Mouse (Mus musculus): ENCODE results near the gene N4bp2. TPM values are rescaled to one million over a fixed set of nuclear protein-coding genes. Genes with fewer than 3 reads are reported as not detected.

The N4bp2 gene
- total and polyA plus RNA-seq, 2 experiments from 2014 or later, result 12.0 to 33.0 TPM

DNA sequence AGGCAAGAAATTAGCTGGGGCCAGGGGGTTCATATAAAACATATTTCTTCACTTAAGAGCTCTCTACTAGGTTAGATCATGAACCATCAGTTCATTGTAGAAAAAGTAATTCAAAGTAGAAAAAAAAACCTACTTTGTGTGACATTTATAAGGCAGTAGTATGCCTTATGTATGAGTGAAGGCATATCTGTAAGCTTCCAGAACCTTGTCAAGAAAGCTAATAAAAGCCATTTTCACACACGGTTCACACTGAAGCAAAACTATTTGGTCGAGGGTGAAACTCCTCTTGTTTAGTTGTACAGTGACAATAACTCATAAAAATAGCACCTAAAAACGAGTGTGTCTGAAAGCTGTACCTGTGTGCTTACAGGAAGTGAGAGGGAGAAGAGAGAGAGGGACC, 92.2 kb downstream of the N4bp2 start:
- DNase-seq (ENCODE audit: low spot score) (no peak), ATAC-seq (ENCODE audit: low FRiP score) (no peak)
- Histone ChIP-seq H3K4me1 (ENCODE audit: insufficient read depth, low read length) (no peaks in the 10 kb centered on the region), H3K9me3 (ENCODE audit: low read length) (no peaks in the 10 kb centered on the region), H3K4me2 (ENCODE audit: low read depth, low read length, poor library complexity, severe bottlenecking) (no peak overlapping the region), H3K27ac (ENCODE audit: low read depth, low read length) (no peak overlapping the region), H3K4me3 (ENCODE audit: low read depth, low read length) (no peak overlapping the region), H3K36me3 (ENCODE audit: insufficient read depth, low read length) (no peaks in the 10 kb centered on the region), H3K9ac (replicated peaks; ENCODE audit: low read length, poor library complexity, severe bottlenecking) (no peak overlapping the region), H3K27me3 (ENCODE audit: insufficient read depth, low read length) (no peaks in the 10 kb centered on the region)
- 82% methylated on average over 3 of the region's 3 CpGs for WGBS
- no peak for TF ChIP-seq CTCF (IDR thresholded peaks at IDR 0.05)

DNA sequence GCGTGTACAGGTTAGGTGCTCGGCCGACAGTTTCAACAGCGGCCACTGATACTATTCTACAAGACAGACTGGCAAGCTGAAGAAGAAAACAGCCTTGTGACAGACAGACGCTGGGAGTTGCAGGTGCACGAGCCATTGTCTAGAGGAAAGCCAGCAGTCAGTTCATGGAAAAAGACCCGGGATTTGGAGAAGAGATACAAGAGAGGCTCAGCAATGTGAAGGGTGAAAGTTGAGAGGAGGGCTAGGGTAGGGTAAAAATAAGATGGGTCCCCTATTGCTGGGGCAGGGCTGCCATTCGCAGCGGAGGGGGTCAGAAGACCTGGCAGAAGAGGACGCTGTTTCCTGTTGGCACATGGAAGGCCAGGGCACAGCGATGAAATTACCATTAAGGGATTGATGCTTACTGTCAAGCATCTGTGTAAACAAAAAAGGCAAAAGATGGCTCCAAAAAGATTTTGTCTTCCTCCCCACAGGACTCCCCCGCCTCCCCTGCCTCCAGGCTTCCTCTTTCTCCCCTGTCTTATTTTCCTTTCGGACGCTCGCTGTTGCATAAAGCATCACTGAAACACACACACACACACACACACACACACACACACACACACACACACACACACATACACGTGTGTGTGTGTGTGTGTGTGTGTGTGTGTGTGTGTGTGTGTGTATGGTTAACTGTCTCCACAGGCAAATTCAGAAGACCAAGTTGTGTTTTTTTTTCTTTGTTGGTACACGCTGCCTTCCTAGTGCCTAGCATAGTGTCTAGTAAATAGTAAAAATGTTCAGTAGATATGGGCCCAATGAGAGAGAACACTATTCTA, 93.5 kb downstream of the N4bp2 start:
- no peak for DNase-seq (ENCODE audit: low spot score)
- Histone ChIP-seq H3K4me3 (ENCODE audit: low read depth, low read length) (no peak overlapping the region), H3K4me2 (ENCODE audit: low read depth, low read length, poor library complexity, severe bottlenecking) (no peak overlapping the region), H3K36me3 (ENCODE audit: insufficient read depth, low read length) (no peaks in the 10 kb centered on the region), H3K4me1 (ENCODE audit: insufficient read depth, low read length) (no peaks in the 10 kb centered on the region), H3K27me3 (ENCODE audit: insufficient read depth, low read length) (no peaks in the 10 kb centered on the region), H3K27ac (ENCODE audit: low read depth, low read length) (no peak overlapping the region), H3K9ac (replicated peaks; ENCODE audit: low read length, poor library complexity, severe bottlenecking) (no peak overlapping the region), H3K9me3 (ENCODE audit: low read length) (no peaks in the 10 kb centered on the region)
- no peak for ATAC-seq (ENCODE audit: low FRiP score)
- TF ChIP-seq CTCF (IDR thresholded peaks at IDR 0.05), result no peak
- 82% methylated on average over 17 of the region's 17 CpGs for WGBS

DNA sequence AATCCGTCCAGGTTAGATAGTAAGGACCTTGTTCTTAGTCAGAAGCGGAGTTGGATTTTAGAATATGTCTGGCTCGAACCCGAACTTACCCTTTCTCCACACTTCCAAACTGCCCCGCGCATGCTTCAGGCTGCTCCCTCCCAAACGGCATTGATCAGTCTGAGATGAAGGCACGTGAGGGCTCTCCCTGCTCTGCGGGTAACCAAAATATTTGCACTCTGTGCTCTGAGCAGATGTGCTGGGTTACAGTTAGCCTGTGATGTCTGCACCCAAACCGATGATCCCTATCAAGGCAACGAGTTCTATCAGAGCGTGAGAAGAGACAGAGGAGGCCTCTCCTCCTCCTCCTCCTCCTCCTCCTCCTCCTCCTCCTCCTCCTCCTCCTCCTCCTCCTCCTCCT, 94.6 kb downstream of the N4bp2 start:
- WGBS, result 75% methylated on average over 12 of the region's 12 CpGs
- Histone ChIP-seq H3K4me3 (ENCODE audit: low read depth, low read length) (no peak overlapping the region), H3K27me3 (ENCODE audit: insufficient read depth, low read length) (no peaks in the 10 kb centered on the region), H3K36me3 (ENCODE audit: insufficient read depth, low read length) (no peaks in the 10 kb centered on the region), H3K9ac (replicated peaks; ENCODE audit: low read length, poor library complexity, severe bottlenecking) (no peak overlapping the region), H3K4me1 (ENCODE audit: insufficient read depth, low read length) (no peaks in the 10 kb centered on the region), H3K27ac (ENCODE audit: low read depth, low read length) (no peak overlapping the region), H3K9me3 (ENCODE audit: low read length) (no peaks in the 10 kb centered on the region), H3K4me2 (ENCODE audit: low read depth, low read length, poor library complexity, severe bottlenecking) (no peak overlapping the region)
- ATAC-seq (ENCODE audit: low FRiP score) (no peak), DNase-seq (ENCODE audit: low spot score) (no peak)
- no peak for TF ChIP-seq CTCF (IDR thresholded peaks at IDR 0.05)

DNA sequence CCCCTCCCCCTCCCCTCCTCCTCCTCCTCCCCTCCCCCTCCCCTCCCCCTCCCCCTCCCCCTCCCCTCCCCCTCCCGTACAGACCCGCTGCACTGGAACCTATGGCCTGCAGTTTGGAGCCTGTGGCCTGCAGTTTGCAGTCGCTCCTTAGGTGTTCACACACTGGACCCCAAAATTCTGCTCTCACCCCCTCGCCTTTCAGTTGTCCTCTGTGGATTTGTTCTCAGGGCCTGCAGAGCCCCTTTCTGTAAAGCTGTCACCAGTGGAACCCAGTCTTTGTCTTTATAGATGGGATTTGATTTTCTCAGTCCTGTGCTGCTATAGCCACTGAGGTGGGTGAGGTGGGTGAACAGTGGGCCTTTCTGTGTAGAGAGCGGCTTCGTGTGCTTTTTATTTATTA, 95.0 kb downstream of the N4bp2 start:
- H3K36me3 ChIP-seq (ENCODE audit: insufficient read depth, low read length), result no peaks in the 10 kb centered on the region
- H3K4me3 ChIP-seq (ENCODE audit: low read depth, low read length), result no peak overlapping the region
- DNase-seq (ENCODE audit: low spot score) (no peak), ATAC-seq (ENCODE audit: low FRiP score) (no peak)
- no peaks in the 10 kb centered on the region for H3K4me1 ChIP-seq (ENCODE audit: insufficient read depth, low read length)
- no peak overlapping the region for H3K9ac ChIP-seq (replicated peaks; ENCODE audit: low read length, poor library complexity, severe bottlenecking)
- no peak overlapping the region for H3K4me2 ChIP-seq (ENCODE audit: low read depth, low read length, poor library complexity, severe bottlenecking)
- no peak overlapping the region for H3K27ac ChIP-seq (ENCODE audit: low read depth, low read length)
- H3K9me3 ChIP-seq (ENCODE audit: low read length), result no peaks in the 10 kb centered on the region
- 87% methylated on average over 4 of the region's 6 CpGs for WGBS
- no peaks in the 10 kb centered on the region for H3K27me3 ChIP-seq (ENCODE audit: insufficient read depth, low read length)
- TF ChIP-seq CTCF (IDR thresholded peaks at IDR 0.05), result no peak

DNA sequence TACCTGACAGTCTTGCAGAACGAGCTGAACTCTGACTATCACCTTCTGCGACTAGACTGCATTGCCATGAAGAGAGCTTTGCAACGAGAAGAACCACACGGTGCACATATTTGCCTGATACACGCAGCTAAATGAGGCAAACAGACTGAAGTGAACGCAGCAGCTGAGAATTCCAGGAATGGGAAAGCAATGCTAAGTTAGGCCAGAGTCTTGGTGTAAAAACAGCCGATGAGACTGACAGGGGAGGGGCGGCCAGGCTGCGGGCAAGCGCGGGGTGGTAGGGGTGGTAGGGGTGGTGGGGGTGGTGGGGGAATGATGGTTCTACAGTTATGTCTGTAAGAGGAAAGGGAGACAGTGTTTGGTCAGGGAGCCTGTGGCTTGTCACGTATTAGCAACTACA, 95.6 kb downstream of the N4bp2 start:
- WGBS, result 77% methylated on average over 12 of the region's 12 CpGs
- DNase-seq (ENCODE audit: low spot score) (no peak), ATAC-seq (ENCODE audit: low FRiP score) (no peak)
- H3K27ac ChIP-seq (ENCODE audit: low read depth, low read length), result no peak overlapping the region
- no peak overlapping the region for H3K9ac ChIP-seq (replicated peaks; ENCODE audit: low read length, poor library complexity, severe bottlenecking)
- no peaks in the 10 kb centered on the region for H3K4me1 ChIP-seq (ENCODE audit: insufficient read depth, low read length)
- H3K4me3 ChIP-seq (ENCODE audit: low read depth, low read length), result no peak overlapping the region
- H3K9me3 ChIP-seq (ENCODE audit: low read length), result no peaks in the 10 kb centered on the region
- no peak overlapping the region for H3K4me2 ChIP-seq (ENCODE audit: low read depth, low read length, poor library complexity, severe bottlenecking)
- no peaks in the 10 kb centered on the region for H3K27me3 ChIP-seq (ENCODE audit: insufficient read depth, low read length)
- TF ChIP-seq CTCF (IDR thresholded peaks at IDR 0.05), result no peak
- H3K36me3 ChIP-seq (ENCODE audit: insufficient read depth, low read length), result no peaks in the 10 kb centered on the region

DNA sequence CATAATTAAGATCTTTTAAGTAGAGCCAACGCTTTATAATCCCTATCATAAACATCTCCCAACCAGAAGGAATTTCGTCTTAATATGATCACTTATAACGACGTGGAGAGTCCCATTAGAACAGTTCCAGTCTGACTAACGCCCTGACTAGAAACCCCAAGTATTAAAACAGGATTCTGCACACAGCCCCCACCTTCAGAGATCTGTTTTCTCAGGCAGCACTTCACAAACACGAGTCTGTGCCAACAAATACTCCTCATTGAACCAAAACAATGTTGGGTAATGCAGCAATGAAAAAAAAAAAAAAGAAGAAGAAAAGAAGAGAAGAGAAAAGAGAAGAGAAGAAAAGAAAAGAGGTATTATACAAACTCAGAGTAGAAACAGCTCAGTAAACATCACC, 96.1 kb downstream of the N4bp2 start:
- Histone ChIP-seq H3K27ac (ENCODE audit: low read depth, low read length) (no peak overlapping the region), H3K27me3 (ENCODE audit: insufficient read depth, low read length) (no peaks in the 10 kb centered on the region), H3K4me2 (ENCODE audit: low read depth, low read length, poor library complexity, severe bottlenecking) (no peak overlapping the region), H3K4me3 (ENCODE audit: low read depth, low read length) (no peak overlapping the region), H3K9me3 (ENCODE audit: low read length) (no peaks in the 10 kb centered on the region), H3K36me3 (ENCODE audit: insufficient read depth, low read length) (no peaks in the 10 kb centered on the region), H3K9ac (replicated peaks; ENCODE audit: low read length, poor library complexity, severe bottlenecking) (no peak overlapping the region), H3K4me1 (ENCODE audit: insufficient read depth, low read length) (no peaks in the 10 kb centered on the region)
- DNase-seq (ENCODE audit: low spot score) (no peak), ATAC-seq (ENCODE audit: low FRiP score) (no peak)
- TF ChIP-seq CTCF (IDR thresholded peaks at IDR 0.05), result no peak
- WGBS, result 58% methylated on average over 6 of the region's 6 CpGs
